Mouse (Mus musculus): ENCODE measurements at regions not wholly inside any gene's neighbourhood (a gene's known extent, or its start where the extent isn't known, plus 50 kb on each side); places are given as distances from the start of the nearest gene placed in this dataset.

DNA sequence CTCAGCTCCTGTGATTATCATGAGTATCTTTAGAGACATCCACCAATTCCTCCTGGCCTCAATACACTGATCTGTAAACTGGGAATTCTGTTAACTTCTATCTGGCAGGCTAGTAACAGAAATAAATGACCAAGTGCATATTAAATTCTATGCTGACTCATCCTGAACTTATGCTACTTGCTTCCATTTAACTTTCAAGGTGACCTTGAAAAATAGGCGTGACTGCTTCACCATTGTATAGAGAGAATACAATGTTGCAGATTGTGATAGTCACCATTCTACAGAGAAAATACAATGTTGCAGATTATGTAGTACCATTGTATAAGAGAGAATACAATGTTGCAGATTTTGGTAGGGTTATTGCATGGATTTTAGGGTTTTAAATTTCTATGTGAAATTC is 224.6 kb downstream of the Sec16b start:
- TF ChIP-seq ZC3H11A (IDR thresholded peaks at IDR 0.05; ENCODE audit: borderline replicate concordance, low read depth, low read length): no peak
- no peak for TF ChIP-seq HCFC1 (IDR thresholded peaks at IDR 0.05; ENCODE audit: borderline replicate concordance, insufficient read depth, low read length)
- TF ChIP-seq MAFK (IDR thresholded peaks at IDR 0.05; ENCODE audit: insufficient read depth, low read depth, low read length): peak; percentile 79
- no peak for TF ChIP-seq ZNF384 (IDR thresholded peaks at IDR 0.05; ENCODE audit: low read depth, low read length)
